Mouse (Mus musculus) bone marrow macrophage, adult 2 months (primary cell): ENCODE measurements around the gene Slc6a20b.

Experiments
- CTCF ChIP-seq: IDR thresholded peaks from 2 replicates; pipeline ENCODE4 v1.5.1; 2012; ENCODE audit warnings: low read depth, mild to moderate bottlenecking, low read length, moderate library complexity
- POLR2A ChIP-seq: IDR thresholded peaks from 2 replicates; pipeline ENCODE4 v1.6.1; 2012; ENCODE audit warnings: mild to moderate bottlenecking, low read depth, low read length, borderline replicate concordance

GRCm38 (mm10) chr9:123595194-123595593, 37.2 kb downstream of the Slc6a20b start:
- TF ChIP-seq CTCF = no peak
- no peak for TF ChIP-seq POLR2A
